Mouse (Mus musculus) lung, postnatal 0 days (tissue): ENCODE results near the gene Loxl3. TPM values are rescaled to one million over a fixed set of nuclear protein-coding genes. Genes with fewer than 3 reads are reported as not detected.

Experiments
- ATAC-seq: fragments of 200-750 bp; cut with Nextera tagmentation; 2 replicates; pipeline ENCODE4 v1.8.0; 2017; ENCODE audit warnings: moderate library complexity
- DNase-seq: peaks from one replicate; pipeline ENCODE4 v3.0.0-alpha.2; 2016; ENCODE audit warnings: low spot score
- H3K27ac ChIP-seq: fragments of 300-500 bp; sonication (generic); 2 replicates; pipeline ENCODE4 v1.5.1; 2014; ENCODE audit warnings: antibody characterized with exemption, mild to moderate bottlenecking, low read length, mixed read lengths
- H3K27me3 ChIP-seq: fragments of 300-500 bp; sonication (generic); replicated peaks from 2 replicates; pipeline ENCODE4 v1.6.1; 2014; ENCODE audit warnings: low read length, mixed read lengths; ENCODE audit not compliant: insufficient read depth
- H3K36me3 ChIP-seq: fragments of 300-500 bp; sonication (generic); 2 replicates; pipeline ENCODE4 v1.6.1; 2014; ENCODE audit warnings: low read length, mixed read lengths; ENCODE audit not compliant: insufficient read depth
- H3K4me1 ChIP-seq: fragments of 300-500 bp; sonication (generic); 2 replicates; pipeline ENCODE4 v1.6.1; 2014; ENCODE audit warnings: antibody characterized with exemption, low read depth, low read length, mixed read lengths; ENCODE audit not compliant: insufficient read depth
- H3K4me2 ChIP-seq: fragments of 300-500 bp; sonication (generic); replicated peaks from 2 replicates; pipeline ENCODE4 v1.6.1; 2014; ENCODE audit warnings: low read depth, mild to moderate bottlenecking, low read length, moderate library complexity, mixed read lengths
- H3K4me3 ChIP-seq: fragments of 300-500 bp; sonication (generic); 2 replicates; pipeline ENCODE4 v1.5.1; 2014; ENCODE audit warnings: low read depth, low read length
- H3K9ac ChIP-seq: fragments of 300-500 bp; sonication (generic); replicated peaks from 2 replicates; pipeline ENCODE4 v1.6.1; 2014; ENCODE audit warnings: low read depth, mild to moderate bottlenecking
- H3K9me3 ChIP-seq: fragments of 300-500 bp; sonication (generic); 2 replicates; pipeline ENCODE4 v1.6.1; 2016; ENCODE audit warnings: low read length, mixed read lengths
- CTCF ChIP-seq: IDR thresholded peaks from 2 replicates; pipeline ENCODE4 v1.5.1; 2016; ENCODE audit warnings: antibody characterized with exemption, mild to moderate bottlenecking
- EP300 ChIP-seq: IDR thresholded peaks from 2 replicates; pipeline ENCODE4 v1.6.1; 2016; ENCODE audit warnings: antibody characterized with exemption, mild to moderate bottlenecking, control low read depth
- WGBS: fragments of 180-500 bp; shearing (Covaris S2); extraction: QIAGEN DNeasy Blood & Tissue Kit; methylation state at CpG from one replicate; pipeline ENCODE4 v1.1.7; 2014; 5-methylcytosine and 5-hydroxymethylcytosine counted together
- polyA plus RNA-seq: library from polyadenylated mRNA; unstranded; fragments of >200 nt; fragmentation: Nextera tagmentation; extraction: Ambion mirVana; gene quantifications from 2 replicates; pipeline ENCODE4 v1.2.1, GENCODE M21; 2015

Gene Loxl3
- polyA plus RNA-seq, 1 experiment from 2014 or later: 10.1 TPM

GRCm38 (mm10) chr6:83054074-83054851, 20.3 kb downstream of the Loxl3 start, which contains the start of gene Aup1:
Aup1 (plus strand) TSS chr6:83054521.
- peak; percentile 97 for ATAC-seq
- H3K9me3 ChIP-seq: no peaks in the 10 kb centered on the region
- H3K4me2 ChIP-seq: peak within 1 kb of the TSS; percentile 99
- H3K27me3 ChIP-seq: no peaks in the 10 kb centered on the region
- H3K27ac ChIP-seq: peak within 1 kb of the TSS; percentile 93
- 0 out of 2 replicates have a peak, but pooled peaks cover 8% of the 10 kb centered on the region for H3K36me3 ChIP-seq
- H3K4me1 ChIP-seq: peaks cover 19% of the 10 kb centered on the region
- TF ChIP-seq EP300 (peak; percentile 73), CTCF (no peak)
- peak within 1 kb of the TSS; percentile 74 for H3K4me3 ChIP-seq
- peak within 1 kb of the TSS; percentile 91 for H3K9ac ChIP-seq
- DNase-seq: peak; percentile 98
- WGBS: under 1% methylated on average over 52 of the region's 64 CpGs

GRCm38 (mm10) chr6:83054871-83055431, 21.0 kb downstream of the Loxl3 start, which contains the start of gene Htra2:
Htra2 (minus strand) TSS chr6:83055273.
- H3K27ac ChIP-seq: peak within 1 kb of the TSS; percentile 93
- under 1% methylated on average over 50 of the region's 50 CpGs for WGBS
- DNase-seq: peak; percentile 33
- H3K4me3 ChIP-seq: peak within 1 kb of the TSS; percentile 74
- peak; percentile 24 for ATAC-seq
- peaks cover 19% of the 10 kb centered on the region for H3K4me1 ChIP-seq
- no peaks in the 10 kb centered on the region for H3K27me3 ChIP-seq
- H3K9ac ChIP-seq: peak within 1 kb of the TSS; percentile 91
- H3K36me3 ChIP-seq: 0 out of 2 replicates have a peak, but pooled peaks cover 8% of the 10 kb centered on the region
- peak within 1 kb of the TSS; percentile 99 for H3K4me2 ChIP-seq
- TF ChIP-seq EP300 (no peak), CTCF (peak; percentile 63)
- no peaks in the 10 kb centered on the region for H3K9me3 ChIP-seq

- Histone ChIP-seq H3K9ac (no peak within 1 kb of the TSS), H3K4me1 (peaks cover 16% of the 10 kb centered on the region), H3K36me3 (0 out of 2 replicates have a peak, but pooled peaks cover 8% of the 10 kb centered on the region), H3K27me3 (peaks cover 11% of the 10 kb centered on the region; the same call in 1 of the 2 replicates), H3K9me3 (no peaks in the 10 kb centered on the region), H3K4me2 (no peak within 1 kb of the TSS; the same call in 1 of the 2 replicates), H3K27ac (no peak within 1 kb of the TSS), H3K4me3 (no peak within 1 kb of the TSS)
- WGBS: 49% methylated on average over 3 of the region's 3 CpGs
- peak; percentile 14 for ATAC-seq
- TF ChIP-seq CTCF: no peak
- no peak for TF ChIP-seq EP300
- peak; percentile 80 for DNase-seq
Measured at GRCm38 (mm10) chr6:83057790-83058189, 23.8 kb downstream of the Loxl3 start, which contains the start of gene Dqx1. Dqx1 (plus strand) TSS chr6:83057844.

DNA sequence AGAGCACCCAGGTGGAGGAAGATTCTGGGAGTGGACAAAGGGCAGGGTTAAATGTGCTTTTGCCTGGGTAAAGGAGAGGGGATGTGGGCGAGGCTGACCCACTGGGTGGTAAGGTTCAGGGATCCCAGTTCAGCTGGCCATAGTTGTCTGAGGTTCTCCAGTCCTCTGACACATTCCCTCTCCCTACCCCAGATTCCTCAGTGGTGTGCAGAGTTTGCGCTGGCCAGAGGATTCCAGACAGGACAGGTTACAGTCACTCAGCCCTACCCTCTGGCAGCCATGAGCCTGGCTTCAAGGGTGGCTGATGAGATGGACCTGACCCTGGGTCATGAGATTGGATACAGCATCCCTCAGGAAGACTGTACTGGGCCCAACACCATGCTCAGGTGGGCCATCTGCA, 24.8 kb downstream of the Loxl3 start:
- H3K4me3 ChIP-seq: no peak overlapping the region
- DNase-seq: no peak
- H3K4me1 ChIP-seq: peaks cover 7% of the 10 kb centered on the region; the same call in 1 of the 2 replicates
- WGBS: 88% methylated on average over 2 of the region's 2 CpGs
- no peak overlapping the region for H3K27ac ChIP-seq
- no peak overlapping the region for H3K4me2 ChIP-seq
- H3K9ac ChIP-seq: no peak overlapping the region
- peaks cover 13% of the 10 kb centered on the region; the same call in 1 of the 2 replicates for H3K27me3 ChIP-seq
- H3K9me3 ChIP-seq: no peaks in the 10 kb centered on the region
- H3K36me3 ChIP-seq: 0 out of 2 replicates have a peak, but pooled peaks cover 8% of the 10 kb centered on the region
- TF ChIP-seq CTCF: no peak
- TF ChIP-seq EP300: no peak
- ATAC-seq: no peak

GRCm38 (mm10) chr6:83065995-83066394, 32.0 kb downstream of the Loxl3 start:
- Histone ChIP-seq H3K4me1 (peaks cover 3% of the 10 kb centered on the region; the same call in 1 of the 2 replicates), H3K36me3 (no peaks in the 10 kb centered on the region), H3K9ac (no peak overlapping the region), H3K4me2 (no peak overlapping the region), H3K27me3 (peaks cover 76% of the 10 kb centered on the region), H3K9me3 (no peaks in the 10 kb centered on the region), H3K4me3 (no peak overlapping the region; the same call in 1 of the 2 replicates), H3K27ac (no peak overlapping the region)
- WGBS: 30% methylated on average over 8 of the region's 8 CpGs
- TF ChIP-seq EP300 (no peak), CTCF (no peak)
- ATAC-seq (no peak), DNase-seq (no peak)

GRCm38 (mm10) chr6:83066441-83066840, 32.5 kb downstream of the Loxl3 start:
- no peak overlapping the region; the same call in 1 of the 2 replicates for H3K4me3 ChIP-seq
- no peak overlapping the region for H3K27ac ChIP-seq
- no peak for DNase-seq
- no peaks in the 10 kb centered on the region for H3K9me3 ChIP-seq
- TF ChIP-seq EP300: no peak
- peaks cover 3% of the 10 kb centered on the region; the same call in 1 of the 2 replicates for H3K4me1 ChIP-seq
- WGBS: 25% methylated on average over 6 of the region's 6 CpGs
- H3K9ac ChIP-seq: no peak overlapping the region
- H3K36me3 ChIP-seq: no peaks in the 10 kb centered on the region
- peaks cover 80% of the 10 kb centered on the region for H3K27me3 ChIP-seq
- no peak overlapping the region for H3K4me2 ChIP-seq
- no peak for ATAC-seq
